Mouse (Mus musculus) MEL (cell line): ENCODE results near the gene Psmb11. TPM values are rescaled to one million over a fixed set of nuclear protein-coding genes. Genes with fewer than 3 reads are reported as not detected.

Source experiments
- DNase-seq: peaks from one replicate; pipeline ENCODE4 v3.0.0; 2011; ENCODE audit warnings: low read depth, low spot score
- H3K27ac ChIP-seq: 2 replicates; pipeline ENCODE4 v1.5.1; 2012; ENCODE audit warnings: low read depth, mild to moderate bottlenecking, control low read depth, low read length, moderate library complexity; ENCODE audit not compliant: control insufficient read depth
- H3K27me3 ChIP-seq, 2 experiments: fragments of 150-350 bp in 1 of 2; sonication (generic) in 1 of 2; 2 replicates each; pipeline ENCODE4 v1.6.1; 2012; ENCODE audit warnings: low read length in 2 of 2, mild to moderate bottlenecking in 2 of 2, improper control_type of control experiment in 1 of 2, moderate library complexity in 1 of 2; ENCODE audit not compliant: insufficient read depth in 2 of 2, control insufficient read depth in 1 of 2
- H3K36me3 ChIP-seq, 2 experiments: 2 replicates each; pipeline ENCODE4 v1.6.1; 2012 to 2014; ENCODE audit warnings: low read length in 2 of 2, improper control_type of control experiment in 1 of 2, inconsistent platforms in 1 of 2, mild to moderate bottlenecking in 1 of 2; ENCODE audit not compliant: insufficient read depth in 2 of 2, control insufficient read depth in 1 of 2
- H3K4me1 ChIP-seq, 2 experiments: fragments of 150-350 bp in 1 of 2; sonication (generic) in 1 of 2; 2 replicates each; pipeline ENCODE4 v1.6.1; 2012; ENCODE audit warnings: low read length in 2 of 2, improper control_type of control experiment in 1 of 2, mild to moderate bottlenecking in 1 of 2; ENCODE audit not compliant: insufficient read depth in 2 of 2, control insufficient read depth in 1 of 2
- H3K4me3 ChIP-seq, 2 experiments: fragments of 150-350 bp in 1 of 2; sonication (generic) in 1 of 2; 2 replicates each; pipeline ENCODE4 v1.5.1; 2012; ENCODE audit warnings: low read depth in 2 of 2, low read length in 2 of 2, mild to moderate bottlenecking in 2 of 2, moderate library complexity in 2 of 2, control low read depth in 1 of 2, improper control_type of control experiment in 1 of 2; ENCODE audit not compliant: control insufficient read depth in 1 of 2, insufficient read depth in 1 of 2
- H3K79me2 ChIP-seq: 2 replicates; pipeline ENCODE4 v1.6.1; 2012; ENCODE audit warnings: mild to moderate bottlenecking, low read length, moderate library complexity; ENCODE audit not compliant: control insufficient read depth, poor library complexity, insufficient read depth
- H3K9ac ChIP-seq: 2 replicates; pipeline ENCODE4 v1.6.1; 2012; ENCODE audit warnings: low read depth, mild to moderate bottlenecking, control low read depth, low read length, moderate library complexity; ENCODE audit not compliant: control insufficient read depth, poor library complexity, severe bottlenecking
- H3K9me3 ChIP-seq: fragments of 150-350 bp; sonication (generic); replicated peaks from 2 replicates; pipeline ENCODE4 v1.6.1; 2012; ENCODE audit warnings: mild to moderate bottlenecking, low read length, improper control_type of control experiment, moderate library complexity; ENCODE audit not compliant: insufficient read depth
- CHD1 ChIP-seq: IDR thresholded peaks from 2 replicates; pipeline ENCODE4 v1.6.1; 2012; ENCODE audit warnings: low read depth, mild to moderate bottlenecking, inconsistent platforms, low read length, improper control_type of control experiment
- CTCF ChIP-seq, 3 experiments: IDR thresholded peaks in 2 of 3; conservative IDR thresholded peaks in 1 of 3; 2 replicates each; pipeline ENCODE4 v1.5.1; 2011 to 2012; ENCODE audit warnings: low read length in 3 of 3, low read depth in 2 of 3, mild to moderate bottlenecking in 2 of 3, improper control_type of control experiment in 1 of 3, inconsistent platforms in 1 of 3, mixed read lengths in 1 of 3, moderate library complexity in 1 of 3; ENCODE audit not compliant: control insufficient read depth in 1 of 3, insufficient read depth in 1 of 3, poor library complexity in 1 of 3, severe bottlenecking in 1 of 3
- ELF1 ChIP-seq: IDR thresholded peaks from 2 replicates; pipeline ENCODE4 v1.6.1; 2014; ENCODE audit warnings: low read depth, mild to moderate bottlenecking, inconsistent platforms, low read length, improper control_type of control experiment, moderate library complexity
- ETS1 ChIP-seq: IDR thresholded peaks from 2 replicates; pipeline ENCODE4 v1.6.1; 2012; ENCODE audit warnings: low read depth, mild to moderate bottlenecking, inconsistent platforms, low read length, improper control_type of control experiment, moderate library complexity
- GABPA ChIP-seq: IDR thresholded peaks from 2 replicates; pipeline ENCODE4 v1.6.1; 2012; ENCODE audit warnings: low read depth, mild to moderate bottlenecking, inconsistent platforms, low read length, improper control_type of control experiment, moderate library complexity
- GATA1 ChIP-seq: IDR thresholded peaks from 2 replicates; pipeline ENCODE4 v1.6.1; 2011; ENCODE audit warnings: low read depth, low read length, improper control_type of control experiment
- HCFC1 ChIP-seq: IDR thresholded peaks from 2 replicates; pipeline ENCODE4 v1.6.1; 2012; ENCODE audit warnings: low read depth, mild to moderate bottlenecking, inconsistent platforms, low read length, improper control_type of control experiment, moderate library complexity
- JUND ChIP-seq: IDR thresholded peaks from 2 replicates; pipeline ENCODE4 v1.6.1; 2011; ENCODE audit warnings: low read depth, mild to moderate bottlenecking, improper control_type of control experiment, low read length
- KAT2A ChIP-seq: conservative IDR thresholded peaks from 2 replicates; pipeline ENCODE4 v1.6.1; 2012; ENCODE audit warnings: low read depth, low read length, improper control_type of control experiment, inconsistent platforms
- MAX ChIP-seq: IDR thresholded peaks from 2 replicates; pipeline ENCODE4 v1.6.1; 2011; ENCODE audit warnings: low read length, improper control_type of control experiment
- MAZ ChIP-seq: IDR thresholded peaks from 2 replicates; pipeline ENCODE4 v1.6.1; 2012; ENCODE audit warnings: low read depth, mild to moderate bottlenecking, inconsistent platforms, low read length, improper control_type of control experiment
- MXI1 ChIP-seq: IDR thresholded peaks from 2 replicates; pipeline ENCODE4 v1.6.1; 2011; ENCODE audit warnings: mild to moderate bottlenecking, low read depth, low read length, improper control_type of control experiment
- MYB ChIP-seq: IDR thresholded peaks from 2 replicates; pipeline ENCODE4 v1.6.1; 2011; ENCODE audit warnings: mild to moderate bottlenecking, low read depth, low read length, improper control_type of control experiment
- MYC ChIP-seq: IDR thresholded peaks from 2 replicates; pipeline ENCODE4 v1.6.1; 2011; ENCODE audit warnings: low read depth, mild to moderate bottlenecking, low read length, improper control_type of control experiment, moderate library complexity
- POLR2AphosphoS2 ChIP-seq: IDR thresholded peaks from 2 replicates; pipeline ENCODE4 v1.6.1; 2011; ENCODE audit warnings: low read length, improper control_type of control experiment
- POLR2AphosphoS5 ChIP-seq: IDR thresholded peaks from 2 replicates; pipeline ENCODE4 v1.6.1; 2012; ENCODE audit warnings: low read depth, borderline replicate concordance, mild to moderate bottlenecking, inconsistent platforms, low read length, moderate library complexity, mixed read lengths
- RAD21 ChIP-seq: IDR thresholded peaks from 2 replicates; pipeline ENCODE4 v1.6.1; 2011; ENCODE audit warnings: mild to moderate bottlenecking, low read depth, low read length, improper control_type of control experiment
- RCOR1 ChIP-seq: IDR thresholded peaks from 2 replicates; pipeline ENCODE4 v1.6.1; 2012; ENCODE audit warnings: low read depth, mild to moderate bottlenecking, inconsistent platforms, low read length, improper control_type of control experiment
- SMC3 ChIP-seq: IDR thresholded peaks from 2 replicates; pipeline ENCODE4 v1.6.1; 2011; ENCODE audit warnings: low read depth, low read length, improper control_type of control experiment
- TAL1 ChIP-seq: IDR thresholded peaks from 2 replicates; pipeline ENCODE4 v1.6.1; 2012; ENCODE audit warnings: mild to moderate bottlenecking, inconsistent platforms, low read length, moderate library complexity, mixed read lengths
- TCF12 ChIP-seq: IDR thresholded peaks from 2 replicates; pipeline ENCODE4 v1.6.1; 2014; ENCODE audit warnings: low read depth, mild to moderate bottlenecking, inconsistent platforms, low read length, improper control_type of control experiment, moderate library complexity
- UBTF ChIP-seq: IDR thresholded peaks from 2 replicates; pipeline ENCODE4 v1.6.1; 2012; ENCODE audit warnings: low read depth, mild to moderate bottlenecking, inconsistent platforms, low read length, improper control_type of control experiment, moderate library complexity, borderline replicate concordance; ENCODE audit not compliant: insufficient read depth
- USF1 ChIP-seq: IDR thresholded peaks from 2 replicates; pipeline ENCODE4 v1.6.1; 2014; ENCODE audit warnings: low read depth, mild to moderate bottlenecking, inconsistent platforms, low read length, improper control_type of control experiment, moderate library complexity
- ZC3H11A ChIP-seq: IDR thresholded peaks from 2 replicates; pipeline ENCODE4 v1.6.1; 2012; ENCODE audit warnings: low read depth, mild to moderate bottlenecking, inconsistent platforms, low read length, improper control_type of control experiment
- ZKSCAN1 ChIP-seq: IDR thresholded peaks from 2 replicates; pipeline ENCODE4 v1.6.1; 2012; ENCODE audit warnings: low read depth, mild to moderate bottlenecking, inconsistent platforms, low read length, improper control_type of control experiment, moderate library complexity
- ZMIZ1 ChIP-seq: IDR thresholded peaks from 2 replicates; pipeline ENCODE4 v1.6.1; 2012; ENCODE audit warnings: low read depth, mild to moderate bottlenecking, inconsistent platforms, low read length, improper control_type of control experiment, moderate library complexity
- polyA plus RNA-seq, 2 experiments: library from polyadenylated mRNA; stranded (reverse) in 1 of 2; unstranded in 1 of 2; fragments of >175 nt in 1 of 2; fragments of >200 nt in 1 of 2; gene quantifications; 2 replicates each; pipeline versions ENCODE4 v1.2.1 to v1.2.4; 2012; ENCODE audit warnings: low replicate concordance in 2 of 2, low read depth in 1 of 2; ENCODE audit not compliant: insufficient read length in 2 of 2, insufficient read depth in 1 of 2, missing spikeins in 1 of 2
- total RNA-seq: library from RNA; depleted of rRNA; stranded (reverse); fragments of 300-350 nt; gene quantifications from 2 replicates; pipeline ENCODE4 v1.2.3, GENCODE M21; 2012

Psmb11 gene
- total and polyA plus RNA-seq, 3 experiments, result 0.06 TPM; not detected in 2

- Histone ChIP-seq H3K9me3 (no peaks in the 10 kb centered on the region), H3K4me1 (peaks cover 6 to 22% of the 10 kb centered on the region in 2 experiments), H3K27me3 (no peaks in the 10 kb centered on the region), H3K36me3 (peaks cover 0 to 12% of the 10 kb centered on the region in 2 experiments; a peak in 2 of 4 replicates), H3K79me2 (no peaks in the 10 kb centered on the region), H3K9ac (no peak overlapping the region), H3K4me3 (no peak overlapping the region), H3K27ac (no peak overlapping the region)
- no peak for DNase-seq
- TF ChIP-seq POLR2AphosphoS2, result no peak
- no peak for TF ChIP-seq MYC
- TF ChIP-seq ZKSCAN1, result no peak
- no peak for TF ChIP-seq KAT2A
Observed at GRCm38 (mm10) chr14:54624976-54625375, 3.7 kb downstream of the Psmb11 start.

GRCm38 (mm10) chr14:54628103-54628502 is 6.9 kb downstream of the Psmb11 start:
- H3K27ac ChIP-seq, result no peak overlapping the region
- no peaks in the 10 kb centered on the region for H3K79me2 ChIP-seq
- H3K9me3 ChIP-seq, result no peaks in the 10 kb centered on the region
- H3K9ac ChIP-seq, result no peak overlapping the region
- TF ChIP-seq CTCF (IDR thresholded peaks at IDR 0.05 in 2 of 3, conservative IDR thresholded peaks at IDR 0.05 in 1 of 3; ENCODE audit: control insufficient read depth in 1 of 3, insufficient read depth in 1 of 3, low read depth in 2 of 3, low read length in 3 of 3, poor library complexity in 1 of 3, severe bottlenecking in 1 of 3), result no peak
- TF ChIP-seq RCOR1, result no peak
- TF ChIP-seq KAT2A, result no peak
- DNase-seq, result no peak
- H3K4me3 ChIP-seq, result no peak overlapping the region
- peaks cover 7 to 28% of the 10 kb centered on the region in 2 experiments for H3K4me1 ChIP-seq
- peaks cover 0 to 17% of the 10 kb centered on the region in 2 experiments; a peak in 2 of 4 replicates for H3K36me3 ChIP-seq
- H3K27me3 ChIP-seq, result no peaks in the 10 kb centered on the region

GRCm38 (mm10) chr14:54629797-54630196 is 8.6 kb downstream of the Psmb11 start:
- Histone ChIP-seq H3K27me3 (no peaks in the 10 kb centered on the region), H3K9ac (no peak overlapping the region), H3K4me1 (peaks cover 4 to 21% of the 10 kb centered on the region in 2 experiments), H3K79me2 (no peaks in the 10 kb centered on the region), H3K27ac (no peak overlapping the region; the same call in 1 of the 2 replicates), H3K36me3 (peaks cover 0 to 14% of the 10 kb centered on the region in 2 experiments; a peak in 2 of 4 replicates), H3K4me3 (no peak overlapping the region), H3K9me3 (no peaks in the 10 kb centered on the region)
- DNase-seq, result peak; percentile 79
- TF ChIP-seq MAX (0 out of 2 replicates have a peak, but pooled peaks have one; percentile 21), ZC3H11A (no peak), ELF1 (no peak), MXI1 (0 out of 2 replicates have a peak, but pooled peaks have one; percentile 12), ETS1 (no peak), HCFC1 (no peak), ZKSCAN1 (no peak), GABPA (no peak), GATA1 (no peak), USF1 (no peak), SMC3 (no peak), MAZ (no peak), UBTF (no peak), KAT2A (no peak), RAD21 (no peak), MYC (no peak), POLR2AphosphoS2 (no peak), TAL1 (no peak), TCF12 (no peak), ZMIZ1 (no peak), MYB (no peak), JUND (no peak), POLR2AphosphoS5 (no peak), CHD1 (no peak), RCOR1 (peak; percentile 34; the same call in 1 of the 2 replicates)
